Mouse (Mus musculus): ENCODE measurements around the gene Khdc4. TPM values are rescaled to one million over a fixed set of nuclear protein-coding genes. Genes with fewer than 3 reads are reported as not detected.

Khdc4 gene
- polyA plus RNA-seq (2012; rRNA removed): 30.7 and 35.2 TPM in 2 replicates

GRCm38 (mm10) chr3:88684980-88685941 is at the start of gene Khdc4:
Gene Khdc4, plus strand, starts transcription at chr3:88685803.

GRCm38 (mm10) chr3:88652846-88653515 is 32.6 kb upstream of the Khdc4 start, which contains the start of gene Rxfp4:
Gene Rxfp4, minus strand, starts transcription at chr3:88653142.

GRCm38 (mm10) chr3:88716399-88717197 is 31.0 kb downstream of the Khdc4 start, which contains the start of gene Rit1:
Gene Rit1, plus strand, starts transcription at chr3:88716838.

Other genes with a start within 250 kb of the Khdc4 start
- 30.0 and 30.8 TPM in 2 replicates for gene Sema4a, start 224.6 kb upstream of the Khdc4 start, polyA plus RNA-seq (2012; rRNA removed)
- gene Lmna, start 175.8 kb upstream of the Khdc4 start, polyA plus RNA-seq (2012; rRNA removed): 37.0 and 37.6 TPM in 2 replicates
- 0.77 and 0.82 TPM in 2 replicates for gene Mex3a, start 153.4 kb upstream of the Khdc4 start, polyA plus RNA-seq (2012; rRNA removed)
- 0.31 and 0.47 TPM in 2 replicates for gene Rab25, start 137.5 kb upstream of the Khdc4 start, polyA plus RNA-seq (2012; rRNA removed)
- gene Lamtor2, start 132.7 kb upstream of the Khdc4 start, polyA plus RNA-seq (2012; rRNA removed): 90.5 and 102 TPM in 2 replicates
- 22.9 and 26.9 TPM in 2 replicates for gene Ubqln4, start 132.0 kb upstream of the Khdc4 start, polyA plus RNA-seq (2012; rRNA removed)
- gene Ssr2, start 109.9 kb upstream of the Khdc4 start, polyA plus RNA-seq (2012; rRNA removed): 240 and 254 TPM in 2 replicates
- gene Arhgef2, start 79.8 kb upstream of the Khdc4 start, polyA plus RNA-seq (2012; rRNA removed): 9.6 and 11.4 TPM in 2 replicates
- not detected in 2 replicates for gene Rxfp4, start 32.7 kb upstream of the Khdc4 start, polyA plus RNA-seq (2012; rRNA removed)
- 22.1 and 22.6 TPM in 2 replicates for gene Rit1, start 31.0 kb downstream of the Khdc4 start, polyA plus RNA-seq (2012; rRNA removed)
- gene Syt11, start 89.4 kb downstream of the Khdc4 start, polyA plus RNA-seq (2012; rRNA removed): 0.48 and 0.50 TPM in 2 replicates
- 4.3 and 4.9 TPM in 2 replicates for gene Gon4l, start 149.4 kb downstream of the Khdc4 start, polyA plus RNA-seq (2012; rRNA removed)
- gene Msto1, start 228.2 kb downstream of the Khdc4 start, polyA plus RNA-seq (2012; rRNA removed): 8.8 and 9.1 TPM in 2 replicates

Data from liver, embryonic 18 days (tissue).